Mouse (Mus musculus) Patski (cell line): Measurements from ENCODE around the gene 1500011B03Rik. TPM values are rescaled to one million over a fixed set of nuclear protein-coding genes. Genes with fewer than 3 reads are reported as not detected.
A peak's percentile ranks its signal among the peaks of the same experiment; 100 is the strongest.
"Not testable (repeated sequence)": the region's sequence is repeated elsewhere in the genome, so short reads cannot be mapped to it uniquely, and the experiment has no call there.

Experiments
- ATAC-seq: fragments of 100-300 bp; one replicate; pipeline ENCODE4 v1.8.0; 2021
- CTCF ChIA-PET: fragments of 350-600 bp; sonication (Branson Sonifier 250); formaldehyde crosslinking; loops from one replicate; lab custom pipeline; 2022; ENCODE audit warnings: inconsistent platforms; lab: Charles Lee
- POLR2A ChIA-PET: fragments of 350-600 bp; sonication (Branson Sonifier 250); formaldehyde crosslinking; loops from one replicate; lab custom pipeline; 2022; ENCODE audit warnings: antibody characterized with exemption, inconsistent platforms; lab: Charles Lee
- DNase-seq: peaks from one replicate; pipeline ENCODE4 v3.0.0-alpha.2; 2011; ENCODE audit warnings: low read depth, low spot score
- H3K27me3 ChIP-seq: fragments of 371-371 bp; one replicate; pipeline ENCODE4 v1.5.1; 2021
- CTCF ChIP-seq: fragments of 100-300 bp; IDR thresholded peaks from one replicate; pipeline ENCODE4 v1.5.1; 2021
- in situ Hi-C: fragments of 300-500 bp; cut with MboI; formaldehyde crosslinking; loops from 3 replicates; pipeline ENCODE4 v1.11.1; 2018; ENCODE audit warnings: low pct_unique_long_range_greater_than_20kb, mixed read lengths
- polyA plus RNA-seq: library from polyadenylated mRNA; unstranded; gene quantifications from one replicate; pipeline ENCODE4 v1.2.3, GENCODE M21; 2021

1500011B03Rik gene
- polyA plus RNA-seq: 40.7 TPM

- in situ Hi-C loops: no loop called here
- ChIA-PET CTCF (no interaction called here), POLR2A (no interaction called here)
- DNase-seq (no peak), ATAC-seq (no peak)
- no peak for TF ChIP-seq CTCF
- no peaks in the 10 kb centered on the region for H3K27me3 ChIP-seq
Observed at GRCm38 (mm10) chr5:114822796-114823688, at the start of gene 1500011B03Rik. TSS of gene 1500011B03Rik (minus strand) at chr5:114823468.

GRCm38 (mm10) chr5:114865279-114865678 lies 42.0 kb upstream of the 1500011B03Rik start:
- CTCF ChIA-PET: no interaction called here
- in situ Hi-C loops: loop anchor here (25.0 kb wide), 1 partner anchor 378 kb away; no protein-coding TSS in a partner anchor
- POLR2A ChIA-PET: interaction anchor here (0.6 kb wide), 1 partner anchor 333 kb away, joined by 6 read pairs; no protein-coding TSS in a partner anchor
- no peak for ATAC-seq
- no peak for DNase-seq
- TF ChIP-seq CTCF: no peak
- peaks cover 5% of the 10 kb centered on the region for H3K27me3 ChIP-seq

- no peak for ATAC-seq
- peaks cover 5% of the 10 kb centered on the region for H3K27me3 ChIP-seq
- POLR2A ChIA-PET: no interaction called here
- DNase-seq: no peak
- CTCF ChIA-PET: no interaction called here
- no peak for TF ChIP-seq CTCF
- in situ Hi-C loops: loop anchor here (25.0 kb wide), 1 partner anchor 378 kb away; no protein-coding TSS in a partner anchor
Observed at GRCm38 (mm10) chr5:114864813-114865212, 41.5 kb upstream of the 1500011B03Rik start.

- CTCF ChIA-PET: no interaction called here
- in situ Hi-C loops: loop anchor here (25.0 kb wide), 1 partner anchor 374 kb away; no protein-coding TSS in a partner anchor
- ATAC-seq (no peak), DNase-seq (no peak)
- no peak for TF ChIP-seq CTCF
- POLR2A ChIA-PET: no interaction called here
- peaks cover 8% of the 10 kb centered on the region for H3K27me3 ChIP-seq
Observed at GRCm38 (mm10) chr5:114861730-114862129, 38.5 kb upstream of the 1500011B03Rik start.

GRCm38 (mm10) chr5:114859253-114859652 lies 36.0 kb upstream of the 1500011B03Rik start:
- ChIA-PET CTCF (interaction anchor here (1.2 to 2.0 kb wide), 3 partner anchors 12 to 60 kb away, joined by 3 to 6 read pairs (median 4); no protein-coding TSS in a partner anchor), POLR2A (interaction anchor here (0.6 to 0.7 kb wide), 2 partner anchors 43 to 174 kb away, joined by 3 to 4 read pairs; no protein-coding TSS in a partner anchor)
- in situ Hi-C loops: loop anchor here (25.0 kb wide), 1 partner anchor 372 kb away; no protein-coding TSS in a partner anchor
- ATAC-seq: no peak
- peak; percentile 76 for TF ChIP-seq CTCF
- no peak for DNase-seq
- peaks cover 7% of the 10 kb centered on the region for H3K27me3 ChIP-seq

GRCm38 (mm10) chr5:114858582-114858981 lies 35.3 kb upstream of the 1500011B03Rik start, which contains the start of gene Gm9936:
TSS of gene Gm9936 (minus strand) at chr5:114858682.
- H3K27me3 ChIP-seq: peaks cover 7% of the 10 kb centered on the region
- TF ChIP-seq CTCF: no peak
- in situ Hi-C loops: loop anchor here (25.0 kb wide), 1 partner anchor 371 kb away; no protein-coding TSS in a partner anchor
- ChIA-PET POLR2A (no interaction called here), CTCF (interaction anchor here (1.2 to 2.0 kb wide), 3 partner anchors 13 to 60 kb away, joined by 3 to 6 read pairs (median 4); no protein-coding TSS in a partner anchor)
- ATAC-seq (no peak), DNase-seq (no peak)

- in situ Hi-C loops: loop anchor here (25.0 kb wide), 1 partner anchor 366 kb away; no protein-coding TSS in a partner anchor
- CTCF ChIA-PET, ATAC-seq, POLR2A ChIA-PET, DNase-seq, H3K27me3 ChIP-seq: not testable (repeated sequence)
Observed at GRCm38 (mm10) chr5:114853364-114853763, 30.1 kb upstream of the 1500011B03Rik start, which contains the start of gene 4930519G04Rik. TSS of gene 4930519G04Rik (plus strand) at chr5:114853664.

GRCm38 (mm10) chr5:114851565-114852236 lies 28.4 kb upstream of the 1500011B03Rik start:
- POLR2A ChIA-PET: no interaction called here
- CTCF ChIA-PET: no interaction called here
- no peak for DNase-seq
- in situ Hi-C loops: loop anchor here (25.0 kb wide), 1 partner anchor 364 kb away; no protein-coding TSS in a partner anchor
- ATAC-seq: no peak
- peaks cover 6% of the 10 kb centered on the region for H3K27me3 ChIP-seq
- TF ChIP-seq CTCF: no peak

GRCm38 (mm10) chr5:114844371-114844770 lies 21.1 kb upstream of the 1500011B03Rik start:
- POLR2A ChIA-PET, H3K27me3 ChIP-seq, CTCF ChIA-PET, DNase-seq, ATAC-seq, in situ Hi-C loops: not testable (repeated sequence)

- in situ Hi-C loops: no loop called here
- CTCF ChIA-PET: no interaction called here
- TF ChIP-seq CTCF: no peak
- POLR2A ChIA-PET: no interaction called here
- ATAC-seq (no peak), DNase-seq (no peak)
- H3K27me3 ChIP-seq: no peaks in the 10 kb centered on the region
Observed at GRCm38 (mm10) chr5:114842674-114843073, 19.4 kb upstream of the 1500011B03Rik start.

- in situ Hi-C loops, ATAC-seq, H3K27me3 ChIP-seq, CTCF ChIA-PET, DNase-seq, POLR2A ChIA-PET: not testable (repeated sequence)
Observed at GRCm38 (mm10) chr5:114842155-114842554, 18.9 kb upstream of the 1500011B03Rik start.

GRCm38 (mm10) chr5:114840481-114840880 lies 17.2 kb upstream of the 1500011B03Rik start:
- DNase-seq, H3K27me3 ChIP-seq, CTCF ChIA-PET, POLR2A ChIA-PET, in situ Hi-C loops, ATAC-seq: not testable (repeated sequence)
